Mouse (Mus musculus) MEL (cell line): Measurements from ENCODE around the gene Rbms3.

ENCODE experiments used
- CTCF ChIP-seq, 3 experiments: IDR thresholded peaks in 2 of 3; conservative IDR thresholded peaks in 1 of 3; 2 replicates each; pipeline ENCODE4 v1.5.1; 2011 to 2012; ENCODE audit warnings: low read length in 3 of 3, low read depth in 2 of 3, mild to moderate bottlenecking in 2 of 3, improper control_type of control experiment in 1 of 3, inconsistent platforms in 1 of 3, mixed read lengths in 1 of 3, moderate library complexity in 1 of 3; ENCODE audit not compliant: control insufficient read depth in 1 of 3, insufficient read depth in 1 of 3, poor library complexity in 1 of 3, severe bottlenecking in 1 of 3
- POLR2A ChIP-seq, 2 experiments: IDR thresholded peaks; 2 replicates each; pipeline ENCODE4 v1.6.1; 2011 to 2012; ENCODE audit warnings: low read length in 2 of 2, mild to moderate bottlenecking in 2 of 2, control low read depth in 1 of 2, improper control_type of control experiment in 1 of 2, low read depth in 1 of 2, moderate library complexity in 1 of 2; ENCODE audit not compliant: control insufficient read depth in 1 of 2, insufficient read depth in 1 of 2, poor library complexity in 1 of 2
- POLR2AphosphoS2 ChIP-seq: IDR thresholded peaks from 2 replicates; pipeline ENCODE4 v1.6.1; 2011; ENCODE audit warnings: low read length, improper control_type of control experiment
- USF1 ChIP-seq: IDR thresholded peaks from 2 replicates; pipeline ENCODE4 v1.6.1; 2014; ENCODE audit warnings: low read depth, mild to moderate bottlenecking, inconsistent platforms, low read length, improper control_type of control experiment, moderate library complexity
- ZC3H11A ChIP-seq: IDR thresholded peaks from 2 replicates; pipeline ENCODE4 v1.6.1; 2012; ENCODE audit warnings: low read depth, mild to moderate bottlenecking, inconsistent platforms, low read length, improper control_type of control experiment

DNA sequence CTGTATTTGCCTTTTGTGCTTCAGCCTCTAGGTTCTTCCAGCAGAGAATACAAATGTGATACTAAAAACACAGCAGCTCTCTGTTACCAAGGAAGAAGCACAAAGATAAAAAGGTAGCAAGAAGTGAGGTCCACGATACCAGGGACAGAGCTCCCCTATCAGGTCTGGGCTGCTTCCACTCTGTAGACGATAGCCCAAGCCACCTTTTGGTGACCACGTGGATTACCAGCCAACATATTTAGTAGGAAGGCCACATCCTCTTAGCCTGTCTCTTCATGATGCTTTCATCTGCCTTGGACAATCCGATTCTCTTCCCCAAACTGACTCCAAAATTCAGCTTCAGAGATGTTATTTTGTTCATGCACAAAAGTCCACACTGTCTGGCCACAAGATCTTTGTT, 601.1 kb downstream of the Rbms3 start:
- TF ChIP-seq ZC3H11A (no peak), CTCF (IDR thresholded peaks at IDR 0.05 in 2 of 3, conservative IDR thresholded peaks at IDR 0.05 in 1 of 3; ENCODE audit: control insufficient read depth in 1 of 3, insufficient read depth in 1 of 3, low read depth in 2 of 3, low read length in 3 of 3, poor library complexity in 1 of 3, severe bottlenecking in 1 of 3) (no peak), POLR2A (IDR thresholded peaks at IDR 0.05; ENCODE audit: control insufficient read depth in 1 of 2, insufficient read depth in 1 of 2, low read depth in 1 of 2, low read length in 2 of 2, poor library complexity in 1 of 2) (no peak), POLR2AphosphoS2 (no peak), USF1 (no peak)
